Mouse (Mus musculus): Measurements from ENCODE around the gene Prkn. TPM values are rescaled to one million over a fixed set of nuclear protein-coding genes. Genes with fewer than 3 reads are reported as not detected.

The Prkn gene
- polyA plus RNA-seq, 1 experiment: 1.00 TPM

GRCm38 (mm10) chr17:11570392-11570791 lies 730.2 kb downstream of the Prkn start:
- no peaks in the 10 kb centered on the region for H3K4me1 ChIP-seq
- peaks cover 7% of the 10 kb centered on the region; the same call in 1 of the 2 replicates for H3K9me3 ChIP-seq
- no peaks in the 10 kb centered on the region for H3K27me3 ChIP-seq (replicated peaks)
- H3K4me3 ChIP-seq (replicated peaks): no peak overlapping the region
- TF ChIP-seq GATA1 (IDR thresholded peaks at IDR 0.05; ENCODE audit: borderline replicate concordance, low read length): no peak
- no peak for TF ChIP-seq FLI1 (IDR thresholded peaks at IDR 0.05; ENCODE audit: low read length)
- H3K36me3 ChIP-seq (replicated peaks; ENCODE audit: low read length): no peaks in the 10 kb centered on the region

DNA sequence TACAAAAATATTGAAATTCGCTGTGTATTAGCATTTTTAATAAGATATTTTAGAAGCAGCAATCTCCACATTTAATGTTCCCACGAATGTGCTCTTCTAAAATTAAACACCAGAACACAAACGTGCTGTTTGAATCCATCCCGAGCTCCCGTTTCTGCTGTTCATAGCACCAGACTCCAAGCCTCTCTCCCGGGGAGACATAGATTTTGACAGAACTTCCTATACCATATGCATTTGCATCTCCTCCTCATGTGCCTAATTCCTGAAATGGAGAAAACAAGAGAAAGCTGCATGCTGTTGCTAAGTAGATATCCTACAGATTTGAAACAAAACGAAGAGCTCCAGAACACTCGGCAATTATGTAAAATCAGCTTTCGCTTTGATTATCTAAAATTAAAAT lies 733.5 kb downstream of the Prkn start:
- Histone ChIP-seq H3K4me1 (no peaks in the 10 kb centered on the region), H3K4me3 (replicated peaks) (no peak overlapping the region), H3K36me3 (replicated peaks; ENCODE audit: low read length) (no peaks in the 10 kb centered on the region), H3K9me3 (peaks cover 11% of the 10 kb centered on the region; the same call in 1 of the 2 replicates), H3K27me3 (replicated peaks) (no peaks in the 10 kb centered on the region)
- TF ChIP-seq FLI1 (IDR thresholded peaks at IDR 0.05; ENCODE audit: low read length) (no peak), GATA1 (IDR thresholded peaks at IDR 0.05; ENCODE audit: borderline replicate concordance, low read length) (no peak)

GRCm38 (mm10) chr17:11585491-11585890 lies 745.3 kb downstream of the Prkn start:
- Histone ChIP-seq H3K9me3 (peaks cover 14% of the 10 kb centered on the region), H3K4me1 (no peaks in the 10 kb centered on the region), H3K27me3 (replicated peaks) (no peaks in the 10 kb centered on the region), H3K4me3 (replicated peaks) (no peak overlapping the region), H3K36me3 (replicated peaks; ENCODE audit: low read length) (no peaks in the 10 kb centered on the region)
- TF ChIP-seq GATA1 (IDR thresholded peaks at IDR 0.05; ENCODE audit: borderline replicate concordance, low read length): no peak
- no peak for TF ChIP-seq FLI1 (IDR thresholded peaks at IDR 0.05; ENCODE audit: low read length)

DNA sequence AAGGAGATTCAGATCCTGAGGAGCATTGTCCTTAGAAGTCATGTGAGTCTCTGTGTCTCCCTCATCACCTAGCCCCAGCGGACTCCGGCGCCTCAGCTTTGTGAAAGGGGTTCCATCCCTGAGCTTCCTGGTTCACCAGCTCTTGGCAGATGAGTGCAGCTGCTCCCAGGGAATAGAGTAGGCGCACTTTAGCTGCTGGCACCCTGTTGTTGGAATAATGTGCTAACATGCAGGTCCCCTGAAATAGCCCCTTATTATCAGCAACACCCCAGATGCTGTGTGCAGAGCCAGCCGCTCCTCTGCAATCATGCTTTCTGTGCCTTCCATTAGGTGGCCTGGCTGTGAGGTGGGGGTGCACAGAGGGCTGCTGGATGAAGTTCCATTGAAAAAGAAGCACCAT lies 767.7 kb downstream of the Prkn start:
- H3K4me1 ChIP-seq: no peaks in the 10 kb centered on the region

GRCm38 (mm10) chr17:11611459-11611858 lies 771.3 kb downstream of the Prkn start:
- Histone ChIP-seq H3K27me3 (replicated peaks) (peaks cover 2% of the 10 kb centered on the region), H3K36me3 (replicated peaks; ENCODE audit: low read length) (no peaks in the 10 kb centered on the region), H3K4me3 (replicated peaks) (no peak overlapping the region), H3K9me3 (0 out of 2 replicates have a peak, but pooled peaks cover 4% of the 10 kb centered on the region), H3K4me1 (no peaks in the 10 kb centered on the region)
- TF ChIP-seq GATA1 (IDR thresholded peaks at IDR 0.05; ENCODE audit: borderline replicate concordance, low read length) (no peak), FLI1 (IDR thresholded peaks at IDR 0.05; ENCODE audit: low read length) (no peak)

More for the DNA sequence above, 767.7 kb downstream of the Prkn start:
- no peak overlapping the region for H3K4me3 ChIP-seq (replicated peaks)
- TF ChIP-seq GATA1 (IDR thresholded peaks at IDR 0.05; ENCODE audit: borderline replicate concordance, low read length): no peak
- no peaks in the 10 kb centered on the region for H3K36me3 ChIP-seq (replicated peaks; ENCODE audit: low read length)
- peaks cover 2% of the 10 kb centered on the region for H3K27me3 ChIP-seq (replicated peaks)
- 0 out of 2 replicates have a peak, but pooled peaks cover 4% of the 10 kb centered on the region for H3K9me3 ChIP-seq

GRCm38 (mm10) chr17:11612801-11613531 lies 772.8 kb downstream of the Prkn start:
- no peaks in the 10 kb centered on the region for H3K4me1 ChIP-seq
- peaks cover 2% of the 10 kb centered on the region for H3K27me3 ChIP-seq (replicated peaks)
- H3K9me3 ChIP-seq: 0 out of 2 replicates have a peak, but pooled peaks cover 4% of the 10 kb centered on the region
- TF ChIP-seq FLI1 (IDR thresholded peaks at IDR 0.05; ENCODE audit: low read length) (no peak), GATA1 (IDR thresholded peaks at IDR 0.05; ENCODE audit: borderline replicate concordance, low read length) (no peak)
- no peaks in the 10 kb centered on the region for H3K36me3 ChIP-seq (replicated peaks; ENCODE audit: low read length)
- H3K4me3 ChIP-seq (replicated peaks): no peak overlapping the region

GRCm38 (mm10) chr17:11617552-11617951 lies 777.4 kb downstream of the Prkn start:
- TF ChIP-seq FLI1 (IDR thresholded peaks at IDR 0.05; ENCODE audit: low read length) (no peak), GATA1 (IDR thresholded peaks at IDR 0.05; ENCODE audit: borderline replicate concordance, low read length) (no peak)
- no peaks in the 10 kb centered on the region for H3K36me3 ChIP-seq (replicated peaks; ENCODE audit: low read length)

GRCm38 (mm10) chr17:11618886-11619590 lies 778.9 kb downstream of the Prkn start:
- no peaks in the 10 kb centered on the region for H3K27me3 ChIP-seq (replicated peaks)
- no peak overlapping the region for H3K4me3 ChIP-seq (replicated peaks)
- peaks cover 10% of the 10 kb centered on the region; the same call in 1 of the 2 replicates for H3K9me3 ChIP-seq
- no peaks in the 10 kb centered on the region for H3K36me3 ChIP-seq (replicated peaks; ENCODE audit: low read length)
- TF ChIP-seq GATA1 (IDR thresholded peaks at IDR 0.05; ENCODE audit: borderline replicate concordance, low read length) (no peak), FLI1 (IDR thresholded peaks at IDR 0.05; ENCODE audit: low read length) (no peak)
- H3K4me1 ChIP-seq: no peaks in the 10 kb centered on the region

More at GRCm38 (mm10) chr17:11617552-11617951, 777.4 kb downstream of the Prkn start:
- Histone ChIP-seq H3K4me1 (no peaks in the 10 kb centered on the region), H3K9me3 (peaks cover 9% of the 10 kb centered on the region; the same call in 1 of the 2 replicates), H3K4me3 (replicated peaks) (no peak overlapping the region), H3K27me3 (replicated peaks) (no peaks in the 10 kb centered on the region)

GRCm38 (mm10) chr17:11620770-11621169 lies 780.6 kb downstream of the Prkn start:
- Histone ChIP-seq H3K36me3 (replicated peaks; ENCODE audit: low read length) (no peaks in the 10 kb centered on the region), H3K4me1 (no peaks in the 10 kb centered on the region), H3K4me3 (replicated peaks) (no peak overlapping the region), H3K27me3 (replicated peaks) (no peaks in the 10 kb centered on the region), H3K9me3 (peaks cover 13% of the 10 kb centered on the region; the same call in 1 of the 2 replicates)
- no peak for TF ChIP-seq GATA1 (IDR thresholded peaks at IDR 0.05; ENCODE audit: borderline replicate concordance, low read length)
- no peak for TF ChIP-seq FLI1 (IDR thresholded peaks at IDR 0.05; ENCODE audit: low read length)

DNA sequence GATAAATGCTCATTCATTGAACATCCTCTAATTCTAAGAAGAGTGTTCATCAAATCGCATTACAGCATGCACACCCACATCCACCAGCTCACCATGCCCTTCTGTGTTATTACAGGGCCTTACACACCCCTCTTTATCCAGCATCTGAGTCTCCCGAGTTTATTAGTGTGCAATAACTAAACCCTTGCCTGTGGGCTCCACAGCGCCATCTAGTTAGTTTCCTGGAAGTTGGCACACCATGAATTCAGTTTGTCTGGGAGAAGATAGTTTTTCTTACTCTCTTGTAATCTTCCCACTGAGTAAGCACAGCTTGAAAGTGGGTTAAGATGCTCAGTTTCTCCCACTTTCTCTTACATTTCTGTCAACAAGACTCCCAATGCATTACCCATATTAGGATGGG lies 781.3 kb downstream of the Prkn start:
- Histone ChIP-seq H3K27me3 (replicated peaks) (no peaks in the 10 kb centered on the region), H3K4me3 (replicated peaks) (no peak overlapping the region), H3K36me3 (replicated peaks; ENCODE audit: low read length) (no peaks in the 10 kb centered on the region), H3K9me3 (peaks cover 16% of the 10 kb centered on the region; the same call in 1 of the 2 replicates), H3K4me1 (no peaks in the 10 kb centered on the region)
- no peak for TF ChIP-seq FLI1 (IDR thresholded peaks at IDR 0.05; ENCODE audit: low read length)
- no peak for TF ChIP-seq GATA1 (IDR thresholded peaks at IDR 0.05; ENCODE audit: borderline replicate concordance, low read length)
